Mouse (Mus musculus) heart, adult 9 months (tissue): ENCODE measurements at regions not wholly inside any gene's neighbourhood (a gene's known extent, or its start where the extent isn't known, plus 50 kb on each side); places are given as distances from the start of the nearest gene placed in this dataset.
"Not testable (repeated sequence)": the region's sequence is repeated elsewhere in the genome, so short reads cannot be mapped to it uniquely, and the experiment has no call there.

Experiments
- DNase-seq, 2 experiments: peaks; one replicate each; pipeline ENCODE4 v3.0.0; 2022; ENCODE audit warnings: low spot score in 2 of 2

- DNase-seq = peak in 1 of 2 experiments; percentile 13
These were observed 139.0 kb upstream of the Tbl1xr1 start for GRCm38 (mm10) chr3:21937281-21938035.

- DNase-seq = peak; percentile 57 to 72
These were observed 138.2 kb upstream of the Tbl1xr1 start for GRCm38 (mm10) chr3:21938071-21938848.

- no peak for DNase-seq
These were observed 136.7 kb upstream of the Tbl1xr1 start for GRCm38 (mm10) chr3:21939738-21940137.

DNA sequence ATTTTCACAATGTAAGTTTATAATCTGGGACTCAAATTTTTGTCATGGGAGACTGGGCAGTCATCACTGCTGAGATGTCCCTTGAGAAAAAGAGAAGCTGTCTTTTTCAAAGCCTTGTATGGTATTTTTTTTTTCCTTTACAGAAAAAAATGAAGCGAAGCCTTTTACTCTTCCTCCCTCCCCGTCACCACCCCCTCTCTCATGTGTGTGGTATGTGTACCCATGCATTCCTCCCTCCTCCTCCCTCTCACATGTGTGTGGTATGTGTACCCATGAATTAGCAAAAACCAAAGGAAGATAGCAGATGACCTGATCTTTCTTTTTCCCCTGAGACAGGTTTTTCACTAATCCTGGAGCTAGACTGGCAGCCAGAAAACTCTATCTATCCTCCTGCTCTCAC is 134.9 kb upstream of the Tbl1xr1 start:
- no peak for DNase-seq

DNA sequence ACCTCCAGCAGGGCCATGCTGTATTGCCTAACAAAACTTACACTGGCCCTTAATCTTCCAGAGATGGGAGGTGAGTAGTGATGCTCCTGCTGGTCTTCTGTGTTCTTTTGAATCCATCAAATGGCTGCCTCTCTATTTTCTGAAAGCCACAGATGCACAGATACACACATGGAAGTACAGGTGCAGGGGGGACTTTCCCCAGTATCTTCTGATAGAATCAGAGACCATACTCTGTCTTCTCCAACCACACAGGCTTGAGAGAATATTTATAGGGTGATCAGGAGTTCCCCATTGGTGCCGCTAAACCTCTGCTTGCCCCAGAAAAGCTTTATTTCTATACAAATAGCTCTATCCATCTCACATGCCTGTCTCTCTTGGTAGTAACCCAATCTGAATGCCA is 133.5 kb upstream of the Tbl1xr1 start:
- DNase-seq = no peak

DNA sequence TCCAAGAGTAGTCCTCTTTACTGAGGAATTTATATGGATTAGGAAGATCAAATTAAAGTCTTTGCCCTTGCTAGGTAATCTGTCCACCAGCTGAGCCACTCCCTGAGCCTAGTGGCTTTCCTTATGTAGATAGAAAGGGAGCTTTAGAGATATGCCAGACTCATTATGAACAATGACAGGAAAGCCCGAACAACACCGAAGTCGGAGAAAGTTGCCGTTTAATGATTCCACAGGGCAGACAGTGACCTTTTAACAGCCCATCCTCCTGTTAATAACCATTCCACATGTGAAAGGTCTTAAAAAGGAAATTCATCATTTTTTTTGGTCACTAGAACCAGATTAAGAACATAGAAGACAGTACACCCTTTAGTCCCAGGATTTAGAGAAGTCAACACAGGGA is 130.7 kb upstream of the Tbl1xr1 start:
- peak in 1 of 2 experiments; percentile 54 for DNase-seq

DNA sequence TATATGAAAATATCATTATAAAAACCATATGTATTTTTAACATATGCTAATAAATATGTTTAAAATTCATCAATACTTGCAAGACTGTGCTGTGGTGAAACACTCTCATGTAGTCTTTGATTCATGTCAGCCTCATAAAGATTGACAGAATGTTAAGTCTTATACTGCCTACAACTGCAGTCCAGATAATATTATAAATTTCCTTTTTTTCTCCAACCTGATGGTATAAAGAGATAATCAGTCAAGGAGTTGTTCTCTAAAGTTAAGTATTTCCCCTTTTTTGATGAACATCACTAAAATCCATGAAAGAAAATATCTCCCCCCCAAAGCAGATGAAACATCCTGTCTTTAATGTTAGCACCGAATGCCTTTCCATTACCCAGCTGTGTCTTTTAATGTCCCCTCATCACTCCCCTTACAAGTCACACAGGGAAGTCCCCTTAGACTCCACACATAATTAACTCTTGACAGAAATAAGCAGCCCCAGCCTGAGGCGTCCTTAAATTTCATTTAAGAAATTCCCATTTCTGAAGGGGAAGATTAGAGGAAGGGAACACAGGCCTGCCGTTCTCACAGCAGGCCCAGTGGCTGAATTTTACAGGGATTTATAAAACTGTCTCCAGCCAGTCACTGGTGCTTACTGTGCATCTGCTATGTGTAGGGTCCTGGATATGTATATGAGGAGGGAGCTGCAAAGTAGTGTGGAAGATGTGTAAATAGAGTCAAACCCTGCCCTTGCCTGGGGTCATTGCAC is 129.0 kb upstream of the Tbl1xr1 start:
- no peak for DNase-seq

DNA sequence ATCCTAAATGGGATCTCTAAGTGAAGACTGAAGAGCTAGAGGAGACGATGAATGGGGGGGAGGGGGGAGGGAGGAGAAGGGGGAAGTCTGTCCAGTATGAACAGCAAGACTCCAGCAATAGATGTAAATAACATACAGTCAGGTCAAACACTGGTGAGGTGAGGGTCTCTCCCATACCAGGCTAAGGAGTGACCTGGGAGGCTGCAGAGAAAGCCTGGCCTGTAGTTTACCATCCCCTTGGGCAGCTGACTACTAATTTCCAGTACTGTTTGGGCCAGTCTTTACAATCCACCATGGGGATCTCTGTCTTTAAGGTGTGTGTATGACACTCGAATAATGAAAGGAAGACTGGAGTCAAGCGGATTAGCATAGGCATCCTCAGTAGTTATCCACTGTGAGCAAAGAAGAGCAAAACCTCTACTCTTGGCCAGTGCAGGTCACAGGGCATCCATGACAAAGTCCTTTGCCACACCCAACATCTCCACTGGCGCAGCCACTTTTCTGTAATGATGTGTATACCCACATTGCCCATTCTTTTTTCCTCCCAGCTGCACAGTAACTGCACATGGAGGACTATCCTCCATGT is 128.3 kb upstream of the Tbl1xr1 start:
- no peak for DNase-seq

DNA sequence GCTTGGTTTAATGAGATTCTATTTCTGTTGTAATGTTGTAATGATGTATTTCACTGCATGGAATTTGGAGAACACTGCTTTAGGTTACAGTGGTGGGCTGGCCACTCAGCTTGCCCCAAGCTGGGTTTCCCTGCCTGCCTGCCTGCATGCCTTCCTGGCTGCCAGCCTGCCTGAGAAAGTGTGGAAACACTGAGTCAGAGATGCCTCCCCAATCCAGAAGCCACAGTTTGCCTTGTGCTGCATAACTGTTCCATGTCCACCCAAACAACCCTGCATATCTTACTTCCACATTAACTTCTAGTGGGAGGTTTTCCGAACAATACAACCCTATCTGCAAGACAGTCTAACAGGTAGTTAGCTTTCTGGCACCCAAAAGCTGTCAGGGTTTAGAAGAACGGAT is 127.0 kb upstream of the Tbl1xr1 start:
- no peak for DNase-seq

DNA sequence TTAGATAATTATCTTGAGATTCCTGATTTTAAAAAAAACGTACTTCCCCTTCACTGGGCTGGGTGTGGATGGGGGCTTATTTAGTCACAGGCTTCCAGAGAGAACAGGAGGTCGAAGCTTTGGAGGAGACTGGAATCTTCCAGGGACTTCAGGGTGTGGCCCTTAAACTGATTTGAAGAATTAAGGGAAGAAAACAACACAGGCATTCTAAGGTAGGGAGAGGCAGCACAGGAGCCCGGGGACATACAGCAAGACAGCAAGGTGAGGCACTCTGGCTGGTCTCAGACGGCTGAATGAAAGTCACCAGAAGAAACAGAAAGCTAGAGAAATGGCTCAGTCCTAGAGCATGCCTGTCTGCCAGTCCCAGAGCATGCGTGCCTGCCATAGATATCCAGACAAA is 125.9 kb upstream of the Tbl1xr1 start:
- no peak for DNase-seq

DNA sequence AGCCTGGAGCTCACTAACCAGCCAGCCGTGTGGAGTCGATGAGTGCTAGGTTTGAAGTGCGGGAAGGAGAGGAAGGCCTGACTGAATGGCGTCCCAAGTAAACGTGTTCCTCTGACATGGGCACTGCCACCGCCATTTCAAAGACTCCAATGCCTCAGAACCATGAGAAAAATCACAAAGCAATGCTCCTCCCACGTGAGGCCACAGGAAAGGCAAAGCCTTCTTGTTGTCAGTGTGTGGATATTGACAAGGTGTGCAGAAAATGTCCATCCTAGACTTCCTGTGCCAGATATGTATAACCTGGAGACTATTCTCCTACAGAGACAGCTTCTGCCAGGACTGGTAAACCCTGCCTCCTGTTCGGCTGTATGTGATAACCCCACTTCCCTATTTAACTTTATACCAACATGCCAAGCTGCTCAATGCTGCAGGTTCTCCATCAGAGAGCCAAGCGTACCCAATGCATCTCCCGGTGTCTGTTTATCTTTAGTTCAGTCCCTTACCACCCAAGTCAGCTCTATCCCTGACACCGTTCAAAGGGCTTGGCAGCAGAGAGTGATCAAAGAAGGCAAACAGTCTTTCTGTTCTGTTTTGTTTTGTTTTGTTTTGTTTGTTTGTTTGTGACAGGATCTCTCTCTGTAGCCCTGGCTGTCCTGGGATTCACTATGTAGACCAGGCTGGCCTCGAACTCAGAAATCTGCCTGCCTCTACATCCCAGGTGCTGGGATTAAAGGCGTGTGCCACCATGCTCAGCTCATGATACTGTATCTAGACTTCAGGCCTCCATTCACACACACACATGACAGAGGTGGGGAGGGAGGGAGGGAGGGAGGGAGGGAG is 124.8 kb upstream of the Tbl1xr1 start:
- no peak for DNase-seq

GRCm38 (mm10) chr3:21952695-21953415 is 123.6 kb upstream of the Tbl1xr1 start:
- peak; percentile 95 for DNase-seq

GRCm38 (mm10) chr3:21953416-21953810 is 123.0 kb upstream of the Tbl1xr1 start:
- DNase-seq = peak; percentile 66 to 70

DNA sequence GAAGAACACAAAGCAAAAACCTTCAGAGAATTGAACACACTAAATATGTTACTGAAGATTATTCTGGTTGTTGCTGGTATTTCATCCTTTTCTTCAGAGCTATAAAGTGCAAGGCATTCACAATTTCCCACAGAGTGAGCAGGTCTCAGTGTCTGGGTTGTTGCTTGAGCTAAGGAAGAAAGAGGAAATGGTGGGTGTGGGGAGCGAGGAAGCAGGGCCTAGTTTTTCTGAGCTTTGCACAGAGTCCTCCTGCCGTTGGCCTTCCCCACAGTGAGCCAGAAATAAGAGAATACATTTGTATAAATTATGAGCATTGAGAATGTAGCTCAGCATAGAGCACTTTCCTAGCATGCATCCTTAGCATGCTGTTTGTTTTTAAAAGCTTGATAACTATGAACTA is 120.8 kb upstream of the Tbl1xr1 start:
- DNase-seq = no peak

DNA sequence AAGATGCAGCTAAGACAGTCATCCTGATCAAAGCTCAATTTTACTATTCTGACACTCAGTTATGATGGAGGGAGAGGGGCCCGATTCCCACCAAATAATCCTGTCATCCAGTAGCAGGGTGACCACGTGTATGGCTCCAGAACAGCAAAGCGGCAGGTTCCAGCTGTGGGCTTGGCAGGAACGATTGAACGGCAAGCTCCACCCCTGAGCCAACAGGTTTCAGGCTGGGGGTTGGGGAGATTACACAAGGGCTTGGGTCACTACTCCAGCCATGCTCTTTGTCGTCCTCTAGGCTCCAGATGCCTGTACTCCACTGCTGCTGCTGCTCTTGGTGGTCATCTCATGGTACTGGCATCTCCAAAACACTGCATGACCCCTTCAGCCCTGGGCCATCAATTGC is 119.3 kb upstream of the Tbl1xr1 start:
- not testable (repeated sequence) for DNase-seq

GRCm38 (mm10) chr3:21958595-21959286 is 117.7 kb upstream of the Tbl1xr1 start:
- DNase-seq = no peak

GRCm38 (mm10) chr3:21961091-21961490 is 115.4 kb upstream of the Tbl1xr1 start:
- no peak for DNase-seq

DNA sequence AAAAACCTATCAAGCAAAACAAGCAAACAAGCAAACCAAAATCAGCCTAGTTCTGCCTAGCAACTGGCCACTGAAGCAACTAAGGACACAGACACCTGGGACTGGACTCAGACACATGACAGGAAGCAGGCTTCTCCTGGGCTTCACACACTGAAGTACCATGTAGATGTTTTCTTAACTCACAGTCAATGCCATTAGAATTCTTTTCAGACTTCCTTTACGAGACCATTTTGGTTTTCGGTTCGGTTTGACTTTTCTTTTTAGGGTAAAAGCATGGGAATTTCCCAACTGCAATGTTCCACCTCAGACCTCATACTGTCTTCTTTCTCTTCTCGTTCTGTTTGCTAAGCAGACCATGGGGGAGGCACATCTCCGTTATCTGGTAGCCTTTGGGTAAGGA is 114.7 kb upstream of the Tbl1xr1 start:
- DNase-seq = no peak

- no peak for DNase-seq
These were observed 114.1 kb upstream of the Tbl1xr1 start for GRCm38 (mm10) chr3:21962360-21962782.
